Mouse (Mus musculus) MEL (cell line): ENCODE results near the gene Wdr34. TPM values are rescaled to one million over a fixed set of nuclear protein-coding genes. Genes with fewer than 3 reads are reported as not detected.

Experiments
- DNase-seq: peaks from one replicate; pipeline ENCODE4 v3.0.0; 2011; ENCODE audit warnings: low read depth, low spot score
- H3K27ac ChIP-seq: 2 replicates; pipeline ENCODE4 v1.5.1; 2012; ENCODE audit warnings: low read depth, mild to moderate bottlenecking, control low read depth, low read length, moderate library complexity; ENCODE audit not compliant: control insufficient read depth
- H3K27me3 ChIP-seq, 2 experiments: fragments of 150-350 bp in 1 of 2; sonication (generic) in 1 of 2; 2 replicates each; pipeline ENCODE4 v1.6.1; 2012; ENCODE audit warnings: low read length in 2 of 2, mild to moderate bottlenecking in 2 of 2, improper control_type of control experiment in 1 of 2, moderate library complexity in 1 of 2; ENCODE audit not compliant: insufficient read depth in 2 of 2, control insufficient read depth in 1 of 2
- H3K36me3 ChIP-seq, 2 experiments: 2 replicates each; pipeline ENCODE4 v1.6.1; 2012 to 2014; ENCODE audit warnings: low read length in 2 of 2, improper control_type of control experiment in 1 of 2, inconsistent platforms in 1 of 2, mild to moderate bottlenecking in 1 of 2; ENCODE audit not compliant: insufficient read depth in 2 of 2, control insufficient read depth in 1 of 2
- H3K4me1 ChIP-seq, 2 experiments: fragments of 150-350 bp in 1 of 2; sonication (generic) in 1 of 2; 2 replicates each; pipeline ENCODE4 v1.6.1; 2012; ENCODE audit warnings: low read length in 2 of 2, improper control_type of control experiment in 1 of 2, mild to moderate bottlenecking in 1 of 2; ENCODE audit not compliant: insufficient read depth in 2 of 2, control insufficient read depth in 1 of 2
- H3K4me3 ChIP-seq, 2 experiments: fragments of 150-350 bp in 1 of 2; sonication (generic) in 1 of 2; 2 replicates each; pipeline ENCODE4 v1.5.1; 2012; ENCODE audit warnings: low read depth in 2 of 2, low read length in 2 of 2, mild to moderate bottlenecking in 2 of 2, moderate library complexity in 2 of 2, control low read depth in 1 of 2, improper control_type of control experiment in 1 of 2; ENCODE audit not compliant: control insufficient read depth in 1 of 2, insufficient read depth in 1 of 2
- H3K79me2 ChIP-seq: 2 replicates; pipeline ENCODE4 v1.6.1; 2012; ENCODE audit warnings: mild to moderate bottlenecking, low read length, moderate library complexity; ENCODE audit not compliant: control insufficient read depth, poor library complexity, insufficient read depth
- H3K9ac ChIP-seq: 2 replicates; pipeline ENCODE4 v1.6.1; 2012; ENCODE audit warnings: low read depth, mild to moderate bottlenecking, control low read depth, low read length, moderate library complexity; ENCODE audit not compliant: control insufficient read depth, poor library complexity, severe bottlenecking
- H3K9me3 ChIP-seq: fragments of 150-350 bp; sonication (generic); replicated peaks from 2 replicates; pipeline ENCODE4 v1.6.1; 2012; ENCODE audit warnings: mild to moderate bottlenecking, low read length, improper control_type of control experiment, moderate library complexity; ENCODE audit not compliant: insufficient read depth
- BHLHE40 ChIP-seq: IDR thresholded peaks from 2 replicates; pipeline ENCODE4 v1.6.1; 2012; ENCODE audit warnings: low read depth, mild to moderate bottlenecking, inconsistent platforms, low read length, improper control_type of control experiment, borderline replicate concordance
- CHD1 ChIP-seq: IDR thresholded peaks from 2 replicates; pipeline ENCODE4 v1.6.1; 2012; ENCODE audit warnings: low read depth, mild to moderate bottlenecking, inconsistent platforms, low read length, improper control_type of control experiment
- CHD2 ChIP-seq: IDR thresholded peaks from 2 replicates; pipeline ENCODE4 v1.6.1; 2011; ENCODE audit warnings: low read length, improper control_type of control experiment
- CTCF ChIP-seq, 3 experiments: IDR thresholded peaks in 2 of 3; conservative IDR thresholded peaks in 1 of 3; 2 replicates each; pipeline ENCODE4 v1.5.1; 2011 to 2012; ENCODE audit warnings: low read length in 3 of 3, low read depth in 2 of 3, mild to moderate bottlenecking in 2 of 3, improper control_type of control experiment in 1 of 3, inconsistent platforms in 1 of 3, mixed read lengths in 1 of 3, moderate library complexity in 1 of 3; ENCODE audit not compliant: control insufficient read depth in 1 of 3, insufficient read depth in 1 of 3, poor library complexity in 1 of 3, severe bottlenecking in 1 of 3
- E2F4 ChIP-seq: IDR thresholded peaks from 2 replicates; pipeline ENCODE4 v1.6.1; 2011; ENCODE audit warnings: low read depth, low read length, improper control_type of control experiment, borderline replicate concordance
- ELF1 ChIP-seq: IDR thresholded peaks from 2 replicates; pipeline ENCODE4 v1.6.1; 2014; ENCODE audit warnings: low read depth, mild to moderate bottlenecking, inconsistent platforms, low read length, improper control_type of control experiment, moderate library complexity
- EP300 ChIP-seq, 2 experiments: IDR thresholded peaks; 2 replicates each; pipeline ENCODE4 v1.6.1; 2011; ENCODE audit warnings: improper control_type of control experiment in 2 of 2, low read length in 2 of 2, low read depth in 1 of 2, mild to moderate bottlenecking in 1 of 2
- GABPA ChIP-seq: IDR thresholded peaks from 2 replicates; pipeline ENCODE4 v1.6.1; 2012; ENCODE audit warnings: low read depth, mild to moderate bottlenecking, inconsistent platforms, low read length, improper control_type of control experiment, moderate library complexity
- GATA1 ChIP-seq: IDR thresholded peaks from 2 replicates; pipeline ENCODE4 v1.6.1; 2011; ENCODE audit warnings: low read depth, low read length, improper control_type of control experiment
- HCFC1 ChIP-seq: IDR thresholded peaks from 2 replicates; pipeline ENCODE4 v1.6.1; 2012; ENCODE audit warnings: low read depth, mild to moderate bottlenecking, inconsistent platforms, low read length, improper control_type of control experiment, moderate library complexity
- JUND ChIP-seq: IDR thresholded peaks from 2 replicates; pipeline ENCODE4 v1.6.1; 2011; ENCODE audit warnings: low read depth, mild to moderate bottlenecking, improper control_type of control experiment, low read length
- MAFK ChIP-seq: IDR thresholded peaks from 2 replicates; pipeline ENCODE4 v1.6.1; 2011; ENCODE audit warnings: low read depth, mild to moderate bottlenecking, low read length, improper control_type of control experiment, borderline replicate concordance
- MAX ChIP-seq: IDR thresholded peaks from 2 replicates; pipeline ENCODE4 v1.6.1; 2011; ENCODE audit warnings: low read length, improper control_type of control experiment
- MAZ ChIP-seq: IDR thresholded peaks from 2 replicates; pipeline ENCODE4 v1.6.1; 2012; ENCODE audit warnings: low read depth, mild to moderate bottlenecking, inconsistent platforms, low read length, improper control_type of control experiment
- MEF2A ChIP-seq: IDR thresholded peaks from 2 replicates; pipeline ENCODE4 v1.6.1; 2014; ENCODE audit warnings: low read depth, mild to moderate bottlenecking, inconsistent platforms, low read length, improper control_type of control experiment; ENCODE audit not compliant: poor library complexity, insufficient replicate concordance, severe bottlenecking; ENCODE audit errors: extremely low read depth
- MXI1 ChIP-seq: IDR thresholded peaks from 2 replicates; pipeline ENCODE4 v1.6.1; 2011; ENCODE audit warnings: mild to moderate bottlenecking, low read depth, low read length, improper control_type of control experiment
- MYB ChIP-seq: IDR thresholded peaks from 2 replicates; pipeline ENCODE4 v1.6.1; 2011; ENCODE audit warnings: mild to moderate bottlenecking, low read depth, low read length, improper control_type of control experiment
- MYC ChIP-seq: IDR thresholded peaks from 2 replicates; pipeline ENCODE4 v1.6.1; 2011; ENCODE audit warnings: low read depth, mild to moderate bottlenecking, low read length, improper control_type of control experiment, moderate library complexity
- NELFE ChIP-seq: IDR thresholded peaks from 2 replicates; pipeline ENCODE4 v1.6.1; 2011; ENCODE audit warnings: low read depth, low read length, improper control_type of control experiment
- NRF1 ChIP-seq: IDR thresholded peaks from 2 replicates; pipeline ENCODE4 v1.6.1; 2014; ENCODE audit warnings: low read depth, mild to moderate bottlenecking, inconsistent platforms, low read length, improper control_type of control experiment, moderate library complexity; ENCODE audit not compliant: poor library complexity, insufficient read depth, severe bottlenecking
- POLR2A ChIP-seq, 2 experiments: IDR thresholded peaks; 2 replicates each; pipeline ENCODE4 v1.6.1; 2011 to 2012; ENCODE audit warnings: low read length in 2 of 2, mild to moderate bottlenecking in 2 of 2, control low read depth in 1 of 2, improper control_type of control experiment in 1 of 2, low read depth in 1 of 2, moderate library complexity in 1 of 2; ENCODE audit not compliant: control insufficient read depth in 1 of 2, insufficient read depth in 1 of 2, poor library complexity in 1 of 2
- POLR2AphosphoS2 ChIP-seq: IDR thresholded peaks from 2 replicates; pipeline ENCODE4 v1.6.1; 2011; ENCODE audit warnings: low read length, improper control_type of control experiment
- POLR2AphosphoS5 ChIP-seq: IDR thresholded peaks from 2 replicates; pipeline ENCODE4 v1.6.1; 2012; ENCODE audit warnings: low read depth, borderline replicate concordance, mild to moderate bottlenecking, inconsistent platforms, low read length, moderate library complexity, mixed read lengths
- RAD21 ChIP-seq: IDR thresholded peaks from 2 replicates; pipeline ENCODE4 v1.6.1; 2011; ENCODE audit warnings: mild to moderate bottlenecking, low read depth, low read length, improper control_type of control experiment
- RCOR1 ChIP-seq: IDR thresholded peaks from 2 replicates; pipeline ENCODE4 v1.6.1; 2012; ENCODE audit warnings: low read depth, mild to moderate bottlenecking, inconsistent platforms, low read length, improper control_type of control experiment
- SIN3A ChIP-seq: IDR thresholded peaks from 2 replicates; pipeline ENCODE4 v1.6.1; 2012; ENCODE audit warnings: low read length, improper control_type of control experiment, inconsistent platforms
- SMC3 ChIP-seq: IDR thresholded peaks from 2 replicates; pipeline ENCODE4 v1.6.1; 2011; ENCODE audit warnings: low read depth, low read length, improper control_type of control experiment
- TAL1 ChIP-seq: IDR thresholded peaks from 2 replicates; pipeline ENCODE4 v1.6.1; 2012; ENCODE audit warnings: mild to moderate bottlenecking, inconsistent platforms, low read length, moderate library complexity, mixed read lengths
- TBP ChIP-seq: IDR thresholded peaks from 2 replicates; pipeline ENCODE4 v1.8.0; 2011; ENCODE audit warnings: low read depth, low read length, improper control_type of control experiment
- TCF12 ChIP-seq: IDR thresholded peaks from 2 replicates; pipeline ENCODE4 v1.6.1; 2014; ENCODE audit warnings: low read depth, mild to moderate bottlenecking, inconsistent platforms, low read length, improper control_type of control experiment, moderate library complexity
- UBTF ChIP-seq: IDR thresholded peaks from 2 replicates; pipeline ENCODE4 v1.6.1; 2012; ENCODE audit warnings: low read depth, mild to moderate bottlenecking, inconsistent platforms, low read length, improper control_type of control experiment, moderate library complexity, borderline replicate concordance; ENCODE audit not compliant: insufficient read depth
- USF1 ChIP-seq: IDR thresholded peaks from 2 replicates; pipeline ENCODE4 v1.6.1; 2014; ENCODE audit warnings: low read depth, mild to moderate bottlenecking, inconsistent platforms, low read length, improper control_type of control experiment, moderate library complexity
- USF2 ChIP-seq, 2 experiments: IDR thresholded peaks; 2 replicates each; pipeline ENCODE4 v1.6.1; 2011 to 2012; ENCODE audit warnings: improper control_type of control experiment in 2 of 2, low read length in 2 of 2, borderline replicate concordance in 1 of 2, inconsistent platforms in 1 of 2, low read depth in 1 of 2, mild to moderate bottlenecking in 1 of 2; ENCODE audit not compliant: insufficient read depth in 1 of 2
- ZC3H11A ChIP-seq: IDR thresholded peaks from 2 replicates; pipeline ENCODE4 v1.6.1; 2012; ENCODE audit warnings: low read depth, mild to moderate bottlenecking, inconsistent platforms, low read length, improper control_type of control experiment
- ZKSCAN1 ChIP-seq: IDR thresholded peaks from 2 replicates; pipeline ENCODE4 v1.6.1; 2012; ENCODE audit warnings: low read depth, mild to moderate bottlenecking, inconsistent platforms, low read length, improper control_type of control experiment, moderate library complexity
- ZMIZ1 ChIP-seq: IDR thresholded peaks from 2 replicates; pipeline ENCODE4 v1.6.1; 2012; ENCODE audit warnings: low read depth, mild to moderate bottlenecking, inconsistent platforms, low read length, improper control_type of control experiment, moderate library complexity
- ZNF384 ChIP-seq: IDR thresholded peaks from 2 replicates; pipeline ENCODE4 v1.6.1; 2012; ENCODE audit warnings: low read depth, mild to moderate bottlenecking, inconsistent platforms, low read length, improper control_type of control experiment
- polyA plus RNA-seq, 2 experiments: library from polyadenylated mRNA; stranded (reverse) in 1 of 2; unstranded in 1 of 2; fragments of >175 nt in 1 of 2; fragments of >200 nt in 1 of 2; gene quantifications; 2 replicates each; pipeline versions ENCODE4 v1.2.1 to v1.2.4; 2012; ENCODE audit warnings: low replicate concordance in 2 of 2, low read depth in 1 of 2; ENCODE audit not compliant: insufficient read length in 2 of 2, insufficient read depth in 1 of 2, missing spikeins in 1 of 2
- total RNA-seq: library from RNA; depleted of rRNA; stranded (reverse); fragments of 300-350 nt; gene quantifications from 2 replicates; pipeline ENCODE4 v1.2.3, GENCODE M21; 2012

The Wdr34 gene
- total and polyA plus RNA-seq, 3 experiments = 49.3 to 78.3 TPM; not detected in 1

GRCm38 (mm10) chr2:30095882-30096527 lies 47.3 kb upstream of the Wdr34 start:
- H3K79me2 ChIP-seq = peaks cover 20% of the 10 kb centered on the region
- peak; percentile 76 for DNase-seq
- H3K27ac ChIP-seq = no peak overlapping the region
- H3K4me1 ChIP-seq = peaks cover 0 to 16% of the 10 kb centered on the region in 2 experiments; a peak in 2 of 4 replicates
- H3K9ac ChIP-seq = no peak overlapping the region
- no peak overlapping the region for H3K4me3 ChIP-seq
- no peaks in the 10 kb centered on the region for H3K9me3 ChIP-seq
- peaks cover 0 to 6% of the 10 kb centered on the region in 2 experiments; a peak in 1 of 4 replicates for H3K36me3 ChIP-seq
- no peaks in the 10 kb centered on the region for H3K27me3 ChIP-seq
- TF ChIP-seq TAL1 (no peak), RAD21 (peak; percentile 72), EP300 (IDR thresholded peaks at IDR 0.05; ENCODE audit: low read depth in 1 of 2, low read length in 2 of 2) (no peak), CTCF (IDR thresholded peaks at IDR 0.05 in 2 of 3, conservative IDR thresholded peaks at IDR 0.05 in 1 of 3; ENCODE audit: control insufficient read depth in 1 of 3, insufficient read depth in 1 of 3, low read depth in 2 of 3, low read length in 3 of 3, poor library complexity in 1 of 3, severe bottlenecking in 1 of 3) (peak; percentile 64 to 79 (median 74)), USF1 (no peak), ZNF384 (no peak), BHLHE40 (no peak), MYC (no peak), MEF2A (no peak), GABPA (no peak), POLR2AphosphoS5 (no peak), NELFE (no peak), MAX (no peak), MAFK (no peak), ZMIZ1 (no peak), JUND (no peak), SMC3 (peak; percentile 72), E2F4 (no peak), MXI1 (no peak), ELF1 (no peak), NRF1 (no peak), ZKSCAN1 (no peak), CHD2 (no peak), MYB (no peak), UBTF (no peak), GATA1 (no peak), TBP (no peak), CHD1 (no peak), SIN3A (0 out of 2 replicates have a peak, but pooled peaks have one; percentile 33), POLR2AphosphoS2 (no peak; the same call in 1 of the 2 replicates), ZC3H11A (peak; percentile 57; the same call in 1 of the 2 replicates), MAZ (no peak), POLR2A (IDR thresholded peaks at IDR 0.05; ENCODE audit: control insufficient read depth in 1 of 2, insufficient read depth in 1 of 2, low read depth in 1 of 2, low read length in 2 of 2, poor library complexity in 1 of 2) (peak in 1 of 2 experiments; percentile 46; a peak in 2 of 4 replicates), TCF12 (no peak), RCOR1 (no peak), HCFC1 (no peak), USF2 (IDR thresholded peaks at IDR 0.05; ENCODE audit: borderline replicate concordance in 1 of 2, insufficient read depth in 1 of 2, low read depth in 1 of 2, low read length in 2 of 2) (no peak)
